Mouse (Mus musculus) myocyte (in vitro differentiated cells): ENCODE results near the gene Gys1.

Experiments used
- E2F4 ChIP-seq: IDR thresholded peaks from one replicate; pipeline ENCODE4 v1.6.1; 2011; ENCODE audit warnings: mild to moderate bottlenecking, control low read depth, moderate library complexity; ENCODE audit not compliant: insufficient read depth
- MAX ChIP-seq: IDR thresholded peaks from one replicate; pipeline ENCODE4 v1.6.1; 2011; ENCODE audit warnings: low read depth, mild to moderate bottlenecking, control low read depth
- MYOD1 ChIP-seq, 3 experiments: IDR thresholded peaks; one replicate each; pipeline ENCODE4 v1.6.1; 2011; ENCODE audit warnings: control low read depth in 2 of 3, low read depth in 2 of 3, mild to moderate bottlenecking in 2 of 3, moderate library complexity in 1 of 3; ENCODE audit not compliant: insufficient read length in 2 of 3, control insufficient read depth in 1 of 3
- POLR2A ChIP-seq: IDR thresholded peaks from one replicate; pipeline ENCODE4 v1.6.1; 2011; ENCODE audit warnings: low read depth, mild to moderate bottlenecking, control low read depth, moderate library complexity; ENCODE audit not compliant: insufficient read length
- POLR2AphosphoS2 ChIP-seq: IDR thresholded peaks from one replicate; pipeline ENCODE4 v1.6.1; 2011; ENCODE audit warnings: low read depth, control low read depth; ENCODE audit not compliant: insufficient read length
- TCF12 ChIP-seq: IDR thresholded peaks from one replicate; pipeline ENCODE4 v1.6.1; 2011; ENCODE audit warnings: mild to moderate bottlenecking, control low read depth; ENCODE audit not compliant: poor library complexity, insufficient read depth, severe bottlenecking
- USF1 ChIP-seq: IDR thresholded peaks from one replicate; pipeline ENCODE4 v1.6.1; 2011; ENCODE audit warnings: low read depth, mild to moderate bottlenecking, control low read depth, moderate library complexity

GRCm38 (mm10) chr7:45475291-45475969, 40.8 kb downstream of the Gys1 start:
- TF ChIP-seq MYOD1 (IDR thresholded peaks at IDR 0.05; ENCODE audit: control insufficient read depth in 1 of 3, insufficient read length in 2 of 3, low read depth in 2 of 3) = no peak
- TF ChIP-seq E2F4 = no peak
- peak; percentile 22 for TF ChIP-seq POLR2A
- TF ChIP-seq USF1 = no peak
- TF ChIP-seq POLR2AphosphoS2 = no peak
- TF ChIP-seq TCF12 = no peak
- no peak for TF ChIP-seq MAX
